Mouse (Mus musculus): ENCODE measurements around the gene Fahd1. TPM values are rescaled to one million over a fixed set of nuclear protein-coding genes. Genes with fewer than 3 reads are reported as not detected.

The Fahd1 gene
- total RNA-seq (2023; ENCODE audit: inconsistent age): 2.0 to 2.5 TPM (median 2.2 TPM) in 4 replicates

DNA sequence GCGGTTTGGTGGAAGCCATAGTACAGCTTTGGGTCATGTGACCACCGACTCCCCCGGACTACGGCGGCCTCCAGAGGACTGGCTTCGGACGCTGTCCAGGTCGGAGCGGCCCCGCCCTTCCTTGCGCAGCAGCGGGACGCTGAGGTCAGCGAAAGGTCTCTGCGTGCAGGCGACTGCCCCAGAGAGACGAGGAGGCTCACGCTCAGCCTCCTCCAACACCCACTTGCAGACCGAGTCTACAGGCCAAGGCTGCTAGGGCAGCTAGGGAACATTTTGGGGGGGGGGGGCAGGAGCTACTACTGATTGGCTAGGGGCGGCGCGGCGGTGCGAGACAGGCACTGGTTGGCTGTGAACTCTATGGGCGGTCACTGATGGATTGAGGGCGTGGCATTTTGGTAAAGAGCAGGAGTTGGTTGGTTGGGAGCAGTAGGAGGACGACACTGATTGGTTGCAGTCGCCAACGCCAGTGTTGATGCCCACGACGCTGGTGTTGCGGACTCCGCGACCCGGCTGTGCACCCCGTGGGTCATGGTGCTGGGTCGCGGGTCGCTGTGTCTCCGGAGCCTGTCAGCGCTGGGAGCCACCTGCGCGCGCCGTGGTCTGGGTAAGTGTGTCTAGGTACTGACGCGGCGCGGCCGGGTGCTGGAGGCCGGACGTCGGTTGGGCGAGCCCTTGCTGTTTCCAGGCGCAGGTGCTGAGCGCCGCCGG, at the start of gene Fahd1:
TSS of gene Fahd1 (minus strand) at position 300 of the 708 bp plus-strand sequence.

GRCm38 (mm10) chr17:24896241-24896992, 46.3 kb upstream of the Fahd1 start, which contains the start of gene Nme3:
Gene Nme3, plus strand, starts transcription at chr17:24896500.

DNA sequence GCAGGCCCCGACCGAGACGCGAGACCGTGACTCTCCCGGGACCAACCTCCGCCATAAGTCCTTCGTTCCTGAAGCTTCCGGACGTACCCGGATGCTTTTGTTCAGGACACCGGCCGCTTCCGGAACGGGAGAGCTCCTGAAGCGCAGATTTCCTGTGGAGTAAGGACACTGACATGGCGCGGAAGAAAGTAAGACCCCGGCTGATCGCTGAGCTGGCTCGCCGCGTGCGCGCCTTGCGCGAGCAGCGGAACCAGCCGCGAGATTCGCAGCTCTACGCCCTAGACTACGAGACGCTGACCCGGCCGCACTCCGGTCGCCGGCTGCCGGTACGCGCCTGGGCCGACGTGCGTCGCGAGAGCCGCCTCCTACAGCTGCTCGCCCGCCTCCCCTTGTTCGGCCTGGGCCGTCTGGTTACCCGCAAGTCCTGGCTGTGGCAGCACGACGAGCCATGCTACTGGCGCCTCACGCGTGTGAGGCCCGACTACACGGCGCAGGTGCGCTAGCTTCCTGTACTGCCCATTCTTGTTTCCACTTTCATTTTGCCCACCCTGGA, 44.9 kb upstream of the Fahd1 start, which contains the start of the genes Eme2 and Mrps34:
TSS of gene Eme2 (minus strand) at position 93 of the 553 bp plus-strand sequence.
TSS of gene Mrps34 (plus strand) at position 122 of the 553 bp plus-strand sequence.

DNA sequence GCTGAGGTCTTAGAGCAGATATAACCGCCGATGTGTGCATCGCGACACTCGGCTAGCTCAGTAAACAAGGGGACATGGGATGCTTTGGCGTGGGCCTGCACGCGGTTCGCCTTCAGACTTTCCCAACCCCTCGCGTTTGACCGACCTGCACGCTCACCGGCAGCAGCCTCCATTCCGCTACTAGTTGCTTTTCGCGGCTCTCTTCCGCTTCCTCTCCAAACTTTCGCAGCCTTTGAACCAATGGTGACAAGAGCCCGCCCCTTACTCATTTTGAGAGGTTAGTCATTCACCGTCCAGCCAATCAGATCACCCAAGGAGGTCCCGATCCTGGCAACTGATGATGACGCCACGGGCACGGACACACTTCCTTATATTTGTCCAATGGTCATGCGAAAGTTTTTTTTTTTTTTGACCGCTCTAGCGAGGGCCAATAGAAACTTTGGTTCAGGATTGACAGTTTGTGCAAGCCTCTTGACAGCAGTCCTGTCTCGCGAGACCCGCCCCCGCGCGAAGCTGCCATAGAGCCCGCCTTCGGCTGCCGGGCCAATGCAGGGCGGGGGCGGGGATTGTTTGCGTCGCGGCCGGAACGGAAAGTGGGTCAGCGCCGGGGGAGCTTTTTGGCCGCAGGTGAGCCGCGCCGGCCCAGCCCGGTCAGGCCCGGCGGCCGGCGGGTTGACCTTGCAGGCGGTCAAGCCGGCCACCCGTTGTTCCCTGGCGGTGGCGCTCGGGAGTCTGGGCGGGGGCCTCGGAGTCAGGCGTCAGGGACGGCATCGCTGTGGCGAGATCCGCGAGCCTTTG, 36.2 kb upstream of the Fahd1 start, which contains the start of the genes Nubp2 and Spsb3:
TSS of gene Nubp2 (minus strand) at position 216 of the 798 bp plus-strand sequence.
TSS of gene Spsb3 (plus strand) at position 510 of the 798 bp plus-strand sequence.

GRCm38 (mm10) chr17:24865776-24866175, 15.6 kb upstream of the Fahd1 start, which contains the start of gene Igfals:
Gene Igfals, plus strand, starts transcription at chr17:24865997.

GRCm38 (mm10) chr17:24839842-24840241, 10.3 kb downstream of the Fahd1 start, which contains the start of gene Hagh:
Gene Hagh, plus strand, starts transcription at chr17:24840143.

DNA sequence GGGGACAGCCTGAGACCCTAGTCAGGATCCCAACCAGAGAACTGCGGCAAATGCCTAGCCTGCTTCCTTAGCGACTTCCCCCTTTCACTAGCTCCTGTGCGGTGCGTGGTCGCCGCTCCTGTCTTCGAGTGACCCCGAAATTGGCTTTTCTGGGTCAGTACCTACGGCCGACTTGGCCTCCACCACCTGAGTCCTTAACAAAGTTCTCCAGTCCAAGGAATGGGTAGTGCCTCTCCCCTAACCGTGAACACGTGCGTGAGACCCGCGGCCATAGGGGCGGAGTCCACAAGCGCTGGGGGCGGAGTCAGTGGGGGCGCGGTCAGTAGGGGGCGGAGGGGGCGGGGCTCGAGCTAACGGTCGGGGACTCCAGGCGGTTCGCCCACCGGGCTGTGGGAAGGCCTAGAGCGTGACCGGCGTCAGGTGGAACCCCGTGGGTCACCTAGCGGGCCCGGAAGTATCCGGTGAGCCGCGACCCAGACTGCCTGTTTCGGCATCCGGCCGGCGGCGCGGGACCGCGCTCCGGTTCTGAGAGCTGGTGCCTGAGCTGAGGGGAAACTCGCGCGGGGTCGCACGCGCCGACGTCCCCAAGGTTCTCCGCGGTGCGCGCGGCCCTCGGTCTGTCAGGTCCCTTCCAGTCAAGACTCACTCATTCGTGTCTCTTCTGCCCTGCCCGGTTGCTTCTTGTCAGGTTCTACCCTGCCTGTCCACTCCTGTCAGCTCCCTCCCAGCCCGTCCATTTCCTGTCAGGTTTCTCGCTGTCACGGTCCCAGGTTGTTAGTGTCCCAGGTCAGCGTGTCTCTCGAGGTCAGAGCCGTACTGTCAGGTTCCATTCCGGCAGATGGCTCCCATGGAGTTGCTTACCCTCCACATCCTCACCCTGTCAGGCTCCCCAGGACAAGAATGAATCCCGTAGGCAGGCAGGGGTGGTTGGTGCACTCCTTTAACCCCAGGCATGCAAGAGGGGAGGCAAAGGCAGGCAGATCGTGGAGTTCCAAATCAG, 45.9 kb downstream of the Fahd1 start, which contains the start of gene Meiob:
TSS of gene Meiob (plus strand) at position 338 of the 1,000 bp plus-strand sequence.

Other genes with a start within 250 kb of the Fahd1 start
- gene Tsc2, start 217.7 kb downstream of the Fahd1 start, total RNA-seq (2023; ENCODE audit: inconsistent age): 84.9 to 110 TPM (median 98.3 TPM) in 4 replicates
- gene Nthl1, start 217.7 kb downstream of the Fahd1 start, total RNA-seq (2023; ENCODE audit: inconsistent age): 2.8 to 11.3 TPM (median 4.9 TPM) in 4 replicates
- gene Slc9a3r2, start 200.0 kb downstream of the Fahd1 start, total RNA-seq (2023; ENCODE audit: inconsistent age): 0.48 to 0.51 TPM in 2 of 4 replicates, not detected in the others
- gene Npw, start 191.9 kb downstream of the Fahd1 start, total RNA-seq (2023; ENCODE audit: inconsistent age): not detected in 4 replicates
- 52.7 to 59.6 TPM (median 57.9 TPM) in 4 replicates for gene Zfp598, start 180.7 kb downstream of the Fahd1 start, total RNA-seq (2023; ENCODE audit: inconsistent age)
- not detected in 4 replicates for gene Syngr3, start 160.4 kb downstream of the Fahd1 start, total RNA-seq (2023; ENCODE audit: inconsistent age)
- 16.9 to 18.7 TPM (median 18.1 TPM) in 4 replicates for gene Gfer, start 154.2 kb downstream of the Fahd1 start, total RNA-seq (2023; ENCODE audit: inconsistent age)
- 7.7 to 11.6 TPM (median 8.4 TPM) in 4 replicates for gene Noxo1, start 154.1 kb downstream of the Fahd1 start, total RNA-seq (2023; ENCODE audit: inconsistent age)
- 31.4 to 36.1 TPM (median 33.4 TPM) in 4 replicates for gene Tbl3, start 142.7 kb downstream of the Fahd1 start, total RNA-seq (2023; ENCODE audit: inconsistent age)
- 0.78 TPM in 1 of 4 replicates, not detected in the others for gene Rnf151, start 132.3 kb downstream of the Fahd1 start, total RNA-seq (2023; ENCODE audit: inconsistent age)
- 1,210 to 1,288 TPM (median 1,234 TPM) in 4 replicates for gene Rps2, start 132.2 kb downstream of the Fahd1 start, total RNA-seq (2023; ENCODE audit: inconsistent age)
- gene Ndufb10, start 125.9 kb downstream of the Fahd1 start, total RNA-seq (2023; ENCODE audit: inconsistent age): 71.7 to 80.7 TPM (median 73.5 TPM) in 4 replicates
- gene Rpl3l, start 122.5 kb downstream of the Fahd1 start, total RNA-seq (2023; ENCODE audit: inconsistent age): not detected in 4 replicates
- gene Msrb1, start 113.7 kb downstream of the Fahd1 start, total RNA-seq (2023; ENCODE audit: inconsistent age): 29.6 to 37.8 TPM (median 32.9 TPM) in 4 replicates
- not detected in 4 replicates for gene Hs3st6, start 97.4 kb downstream of the Fahd1 start, total RNA-seq (2023; ENCODE audit: inconsistent age)
- not detected in 4 replicates for gene Meiob, start 46.1 kb downstream of the Fahd1 start, total RNA-seq (2023; ENCODE audit: inconsistent age)
- gene Hagh, start 10.2 kb downstream of the Fahd1 start, total RNA-seq (2023; ENCODE audit: inconsistent age): 27.5 to 30.3 TPM (median 27.9 TPM) in 4 replicates
- 0.54 to 1.4 TPM (median 0.66 TPM) in 3 of 4 replicates, not detected in the other for gene Igfals, start 15.6 kb upstream of the Fahd1 start, total RNA-seq (2023; ENCODE audit: inconsistent age)
- 54.8 to 67.5 TPM (median 67.0 TPM) in 4 replicates for gene Nubp2, start 36.0 kb upstream of the Fahd1 start, total RNA-seq (2023; ENCODE audit: inconsistent age)
- gene Spsb3, start 36.3 kb upstream of the Fahd1 start, total RNA-seq (2023; ENCODE audit: inconsistent age): 26.0 to 31.7 TPM (median 30.6 TPM) in 4 replicates
- gene Eme2, start 44.7 kb upstream of the Fahd1 start, total RNA-seq (2023; ENCODE audit: inconsistent age): 65.6 to 76.2 TPM (median 68.2 TPM) in 4 replicates
- gene Mrps34, start 44.8 kb upstream of the Fahd1 start, total RNA-seq (2023; ENCODE audit: inconsistent age): 26.8 to 35.6 TPM (median 29.2 TPM) in 4 replicates
- 23.0 to 37.2 TPM (median 27.7 TPM) in 4 replicates for gene Nme3, start 46.1 kb upstream of the Fahd1 start, total RNA-seq (2023; ENCODE audit: inconsistent age)
- gene Mapk8ip3, start 86.6 kb upstream of the Fahd1 start, total RNA-seq (2023; ENCODE audit: inconsistent age): 200 to 220 TPM (median 218 TPM) in 4 replicates
- gene Jpt2, start 110.3 kb upstream of the Fahd1 start, total RNA-seq (2023; ENCODE audit: inconsistent age): 28.7 to 38.2 TPM (median 33.4 TPM) in 4 replicates
- gene Cramp1l, start 165.4 kb upstream of the Fahd1 start, total RNA-seq (2023; ENCODE audit: inconsistent age): 38.2 to 47.6 TPM (median 41.7 TPM) in 4 replicates
- 66.0 to 71.9 TPM (median 68.3 TPM) in 4 replicates for gene Ift140, start 165.7 kb upstream of the Fahd1 start, total RNA-seq (2023; ENCODE audit: inconsistent age)
- not detected in 4 replicates for gene Tmem204, start 233.2 kb upstream of the Fahd1 start, total RNA-seq (2023; ENCODE audit: inconsistent age)

Data from B cell, adult (primary cell).